Mouse (Mus musculus) T-helper 17 cell (primary cell): ENCODE data around the gene Tmem63b.

ENCODE experiments used
- in situ Hi-C, 2 experiments: fragments of 300-600 bp; cut with MboI, MseI; formaldehyde crosslinking; loops; 1 replicate in 1 of 2; 2 replicates in 1 of 2; pipeline ENCODE4 v1.15.1; 2025; ENCODE audit warnings: high pct_unique_total_duplicates in 2 of 2

The Tmem63b gene

DNA sequence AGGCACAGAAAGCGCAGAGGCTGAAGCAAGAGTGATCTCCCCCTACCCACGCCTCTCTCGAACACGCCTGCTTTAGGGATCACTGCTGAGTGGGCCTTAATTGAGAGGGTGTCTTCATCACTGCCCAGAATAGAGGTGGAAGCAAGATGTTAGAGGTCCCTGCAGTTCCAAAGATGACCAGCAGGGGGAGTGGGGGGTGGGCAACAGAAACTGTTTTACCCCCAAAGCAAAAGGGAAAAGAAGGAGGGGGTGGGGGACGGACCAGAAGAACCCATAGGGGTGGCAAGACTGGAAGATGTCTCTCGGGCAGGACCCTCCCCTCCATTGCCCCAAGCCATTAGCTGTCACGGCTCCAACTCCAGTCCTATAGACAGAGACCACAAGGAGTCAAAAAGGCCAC lies 8.6 kb downstream of the Tmem63b start:
- in situ Hi-C loops: no loop called here

DNA sequence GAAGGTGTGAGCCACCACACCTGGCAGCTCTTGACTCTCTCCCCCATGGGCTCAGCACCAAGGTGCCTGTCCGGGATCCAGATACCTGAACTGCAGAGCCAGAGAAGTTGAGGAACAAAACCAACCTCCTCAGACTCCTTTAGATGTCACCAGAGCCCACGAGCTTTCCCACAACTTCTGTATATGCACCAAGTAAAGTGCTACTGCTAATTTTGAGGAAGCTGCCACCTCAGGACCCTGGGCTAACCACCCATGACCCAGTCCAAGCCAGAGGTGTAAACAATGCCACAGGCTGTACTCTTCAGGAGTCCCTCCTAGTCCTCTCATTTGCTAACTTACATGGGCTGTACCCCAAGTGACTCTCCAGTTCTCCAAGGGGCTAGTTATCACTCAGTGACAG lies 14.1 kb downstream of the Tmem63b start:
- in situ Hi-C loops: loop anchor here (5.0 kb wide), 2 partner anchors 50 kb away; no protein-coding TSS in a partner anchor

DNA sequence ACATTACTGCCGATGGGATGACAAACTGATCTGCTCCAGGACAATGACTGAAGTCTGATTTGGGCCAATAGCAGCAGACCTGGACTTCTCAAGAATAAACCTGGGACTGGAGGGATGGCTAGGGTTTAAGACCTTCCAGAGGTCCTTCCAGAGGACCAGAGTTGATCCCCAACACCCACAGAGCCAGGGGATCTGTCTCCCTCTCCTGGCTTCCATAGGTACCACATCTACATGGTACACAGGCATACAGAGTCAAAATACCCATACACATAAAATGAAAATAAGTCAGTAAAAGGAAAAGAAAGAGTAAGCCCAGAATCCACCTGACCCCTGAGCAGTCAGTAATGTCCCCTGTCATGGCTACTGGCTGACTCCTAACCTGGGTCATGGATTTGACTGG lies 14.9 kb downstream of the Tmem63b start:
- in situ Hi-C loops: loop anchor here (5.0 kb wide), 2 partner anchors 50 kb away; no protein-coding TSS in a partner anchor

DNA sequence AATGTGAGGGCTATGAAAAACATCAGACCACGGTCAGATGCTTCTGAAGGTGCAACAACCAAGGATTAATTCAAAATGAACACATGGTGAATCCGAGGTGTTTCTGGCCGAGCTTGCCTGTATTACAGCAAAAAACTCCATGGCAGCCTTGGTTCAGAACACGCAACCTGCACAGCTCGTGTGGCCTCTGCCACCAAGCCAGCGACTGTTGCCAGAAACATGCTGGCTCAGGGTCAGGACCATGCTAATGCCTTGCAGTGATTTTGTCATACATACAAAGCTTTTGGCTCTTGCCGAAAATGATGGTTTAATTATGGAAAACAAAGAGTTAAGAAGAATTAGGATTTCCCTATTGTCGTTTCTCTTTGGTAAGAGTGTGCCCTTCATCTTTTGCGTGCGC lies 18.7 kb downstream of the Tmem63b start:
- in situ Hi-C loops: no loop called here

DNA sequence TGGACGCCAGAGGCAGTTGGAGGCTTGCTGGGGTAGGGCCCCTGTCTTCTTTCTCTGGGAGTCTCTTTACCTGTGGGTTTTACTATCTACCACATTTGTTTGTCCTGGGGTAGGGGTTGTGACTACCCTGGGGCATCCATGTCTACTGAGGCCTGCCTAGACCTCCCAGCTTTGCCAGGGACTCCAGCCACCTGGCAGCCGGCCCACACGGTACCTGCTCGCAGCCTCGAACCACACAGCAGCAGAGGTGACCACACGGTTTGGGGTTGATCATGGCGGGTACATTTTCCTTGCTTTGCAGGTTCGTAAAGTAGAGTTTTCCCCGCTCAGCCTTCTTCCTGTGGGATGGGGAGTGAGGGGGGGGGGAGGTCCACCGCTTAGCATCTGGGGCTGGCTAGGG lies 19.2 kb downstream of the Tmem63b start:
- in situ Hi-C loops: no loop called here

DNA sequence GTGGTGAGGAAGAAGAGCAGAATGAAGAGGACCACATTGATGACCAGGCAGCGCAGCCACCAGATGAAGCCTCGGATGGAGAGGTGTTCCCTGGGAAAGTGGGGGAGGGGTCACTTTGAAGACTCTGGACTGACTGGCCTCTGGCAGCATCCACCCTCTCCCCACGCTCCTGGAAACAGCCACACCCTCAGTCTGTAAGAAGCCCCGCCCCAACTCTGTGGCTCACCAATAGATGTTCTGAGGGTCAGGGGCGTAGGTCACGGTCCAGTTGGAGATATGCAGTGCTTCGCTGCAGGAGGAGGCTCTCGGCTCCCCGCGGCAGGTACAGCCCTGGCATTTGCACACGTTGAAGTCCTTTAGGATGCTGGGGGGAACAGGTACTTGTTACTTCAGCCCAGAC lies 20.6 kb downstream of the Tmem63b start:
- in situ Hi-C loops: no loop called here

DNA sequence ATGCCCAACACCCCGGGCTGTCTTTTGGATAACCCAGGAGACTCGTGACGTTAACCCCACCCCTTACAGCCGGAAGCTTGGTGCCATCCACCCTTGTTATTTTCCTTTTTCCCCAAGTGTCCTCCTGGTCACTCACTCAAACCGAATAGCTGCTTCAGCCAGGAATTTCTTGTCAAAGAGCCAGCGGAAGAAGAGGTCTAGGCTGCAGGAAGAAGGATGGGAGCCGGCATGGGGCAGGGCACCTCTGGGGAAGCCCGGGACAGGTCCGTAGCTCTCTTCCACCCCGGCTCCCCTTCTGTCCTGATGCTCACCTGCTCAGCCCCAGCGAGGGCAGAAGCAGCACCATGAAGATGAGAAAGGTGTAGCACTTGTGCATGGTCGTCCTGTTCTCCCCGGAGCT lies 22.1 kb downstream of the Tmem63b start:
- in situ Hi-C loops: no loop called here

DNA sequence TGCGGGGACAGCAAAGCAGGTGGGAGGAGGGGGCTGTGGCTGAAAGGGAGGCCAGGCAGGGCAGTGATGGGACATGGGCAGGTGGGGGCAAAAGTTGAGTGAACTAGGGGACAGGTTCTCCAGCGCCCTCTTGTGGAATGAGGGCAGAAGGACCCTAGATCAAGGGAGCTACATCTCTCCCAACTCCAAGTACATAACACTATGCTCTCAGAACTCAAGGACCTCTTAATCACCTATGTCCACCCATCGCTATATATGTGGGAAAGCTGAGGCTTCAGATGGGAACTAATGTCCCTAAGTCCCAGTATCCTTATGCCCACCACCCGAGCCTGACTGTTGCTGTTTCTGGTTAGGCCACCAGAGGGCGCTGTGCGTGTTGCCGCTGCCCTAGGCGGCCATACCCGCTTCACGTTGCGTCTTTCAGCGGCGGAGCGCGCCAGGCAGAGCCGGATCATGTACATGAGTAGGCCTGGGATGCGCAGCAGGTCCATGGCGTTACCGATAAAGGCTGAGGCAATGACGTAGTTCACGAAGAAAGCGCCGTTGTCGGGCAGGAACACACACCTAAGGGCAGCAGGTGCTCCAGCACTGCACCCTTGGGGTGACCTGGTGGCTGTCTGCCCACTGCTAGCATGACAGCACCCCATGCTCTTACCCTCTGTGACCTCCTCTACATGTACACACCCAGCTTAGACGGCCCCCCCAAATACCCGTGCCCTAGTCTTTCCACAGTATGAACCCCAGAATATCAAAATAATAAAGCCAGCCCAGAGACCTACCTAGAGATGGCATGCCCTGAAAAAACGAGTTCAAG lies 23.4 kb downstream of the Tmem63b start:
- in situ Hi-C loops: no loop called here

DNA sequence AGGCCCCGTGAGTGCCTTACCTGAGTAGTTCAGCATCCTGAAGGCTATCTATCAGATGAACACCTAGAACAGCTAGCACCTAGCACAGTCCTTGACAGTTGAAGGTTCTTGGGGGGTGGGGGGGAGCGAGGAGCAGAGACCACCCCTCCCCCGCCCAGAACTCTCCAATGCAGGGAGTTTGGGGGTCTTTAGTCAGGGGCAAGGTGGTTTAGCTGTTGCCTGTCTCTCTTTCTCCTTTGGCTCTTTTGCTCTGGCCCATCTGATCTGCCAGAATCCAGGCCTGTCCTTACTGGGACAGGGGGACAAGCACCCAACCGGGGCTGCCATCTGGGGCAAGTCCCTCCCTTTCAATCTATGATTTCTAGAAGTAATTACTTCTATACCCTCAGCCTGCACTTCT lies 27.5 kb downstream of the Tmem63b start, which contains the start of gene Capn11:
Gene Capn11 (minus strand): TSS at position 101 of the 400 bp plus-strand sequence.
- in situ Hi-C loops: no loop called here

DNA sequence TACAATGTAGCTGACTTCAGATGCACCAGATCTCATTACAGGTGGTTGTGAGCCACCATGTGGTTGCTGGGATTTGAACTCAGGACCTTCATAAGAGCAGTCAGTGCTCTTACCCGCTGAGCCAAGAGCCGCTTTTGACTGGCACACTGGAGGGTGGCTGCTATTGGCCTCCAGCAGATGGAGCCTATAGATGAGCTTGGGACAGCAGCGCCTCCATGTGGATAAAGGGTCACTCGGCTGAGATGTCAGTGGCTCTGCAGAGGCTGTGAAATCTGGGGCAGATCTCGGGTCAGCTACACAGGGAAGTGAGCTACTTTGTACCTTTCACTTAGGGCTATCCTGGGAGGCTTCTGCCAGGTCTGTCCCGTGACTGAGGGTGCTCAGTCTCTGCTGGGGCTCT lies 30.9 kb downstream of the Tmem63b start:
- in situ Hi-C loops: no loop called here

DNA sequence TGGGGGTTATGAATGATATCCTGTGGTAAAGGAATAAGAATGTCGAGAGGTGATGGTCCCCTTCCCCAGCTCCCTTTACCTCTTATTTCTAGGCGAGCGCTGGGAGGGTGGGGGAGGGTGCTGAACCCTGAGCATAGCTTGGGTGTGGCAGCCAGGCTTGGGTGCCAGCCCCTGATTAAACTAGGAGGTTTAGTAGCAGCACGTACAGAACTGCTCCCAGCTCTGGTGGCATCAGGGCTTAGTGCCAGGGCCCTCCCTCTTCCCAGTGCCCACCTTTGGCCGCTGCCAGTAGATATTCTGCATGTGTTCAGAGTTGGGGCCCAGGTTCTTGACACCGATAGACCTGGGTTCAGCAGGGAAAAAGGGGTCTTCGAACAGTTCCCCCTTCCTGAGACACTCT lies 33.5 kb downstream of the Tmem63b start:
- in situ Hi-C loops: no loop called here

DNA sequence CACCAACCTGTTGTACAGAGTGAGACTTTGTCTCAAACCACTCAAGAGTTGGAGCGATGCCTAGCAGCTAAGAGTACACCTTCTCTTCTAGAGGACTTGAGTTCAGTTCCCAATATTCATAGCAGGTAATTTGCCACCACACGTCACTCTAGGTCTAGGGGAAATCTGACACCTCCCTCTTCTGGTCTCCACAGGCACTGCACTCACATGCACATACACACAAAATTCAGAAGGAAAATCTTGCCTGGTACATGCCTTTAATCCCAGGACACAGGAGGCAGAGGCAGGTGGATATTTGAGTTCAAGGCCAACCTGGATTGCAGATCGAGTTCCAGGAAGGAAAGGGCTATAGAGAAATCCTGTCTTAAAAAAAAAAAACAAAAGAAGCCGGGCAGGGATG lies 42.5 kb downstream of the Tmem63b start:
- in situ Hi-C loops: no loop called here

DNA sequence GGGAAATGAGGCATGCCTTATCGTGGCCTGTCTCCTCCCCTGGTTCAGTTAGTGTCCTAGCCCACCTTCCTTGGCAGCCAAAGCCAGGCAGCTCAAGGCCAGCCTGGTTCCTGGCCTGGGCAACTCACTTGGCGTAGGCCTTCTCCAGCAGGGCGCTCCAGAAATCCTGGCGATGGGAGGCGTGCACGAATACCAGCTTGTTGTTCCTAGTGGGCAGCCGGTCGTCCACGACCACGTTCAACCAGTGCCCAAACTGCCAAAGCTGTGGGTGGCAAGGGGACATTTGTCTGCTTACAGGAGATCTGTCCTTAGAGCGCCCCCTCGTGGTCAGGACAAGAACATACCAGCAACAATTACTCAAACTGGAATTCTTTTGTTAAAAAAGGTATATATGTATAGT lies 44.0 kb downstream of the Tmem63b start:
- in situ Hi-C loops: no loop called here

DNA sequence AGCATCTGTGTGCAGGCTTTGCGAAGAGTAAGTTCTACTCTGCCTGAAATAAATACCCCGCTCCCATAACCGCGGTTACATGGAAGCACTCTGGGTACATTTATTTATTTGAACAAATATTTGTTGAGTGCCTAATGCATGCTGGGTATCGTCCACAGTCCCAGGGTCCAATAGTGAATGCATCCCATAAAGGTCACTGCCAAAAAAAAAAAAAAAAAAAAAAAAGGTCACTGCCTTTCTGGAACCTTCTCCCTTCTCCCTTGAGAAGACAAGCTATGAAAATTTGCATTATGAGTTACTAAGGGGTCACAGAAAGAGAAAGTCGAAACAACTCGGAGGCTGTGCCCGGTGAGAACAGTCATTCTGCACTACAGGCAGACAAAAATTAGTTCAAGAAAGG lies 44.7 kb downstream of the Tmem63b start:
- in situ Hi-C loops: no loop called here

DNA sequence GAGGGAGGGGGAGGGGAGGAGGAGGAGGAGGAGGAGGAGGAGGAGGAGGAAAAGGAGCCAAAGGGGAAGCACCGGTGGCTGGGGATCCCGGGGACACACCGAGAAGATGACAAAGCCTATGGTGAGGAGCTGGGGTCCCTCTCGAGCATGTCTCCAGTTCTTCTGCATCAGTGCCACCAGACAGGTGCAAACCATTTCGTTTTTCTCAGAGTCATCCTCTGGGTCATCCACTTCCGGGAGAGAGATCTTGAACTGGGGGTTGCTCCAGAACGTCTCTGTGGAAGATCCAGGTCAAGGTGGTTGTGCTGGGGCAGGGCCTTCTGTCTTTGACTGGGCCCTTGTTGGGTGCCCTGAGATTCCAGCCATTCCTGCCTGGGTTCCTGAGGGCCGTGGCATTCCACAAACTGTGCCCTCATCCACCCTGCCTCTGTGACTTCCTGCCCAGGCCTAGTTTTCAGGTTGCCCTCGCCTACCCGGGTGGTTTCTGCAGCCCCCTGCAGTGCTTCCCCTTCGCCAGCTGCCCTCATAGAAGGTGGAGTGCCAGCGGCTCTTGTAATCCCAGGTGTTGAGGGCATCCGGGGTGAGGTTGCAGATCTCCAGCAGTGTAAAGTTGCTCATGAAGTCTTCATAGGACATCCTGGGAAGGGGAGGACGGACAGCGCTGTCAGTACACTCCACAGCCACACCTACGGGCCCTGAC lies 48.0 kb downstream of the Tmem63b start:
- in situ Hi-C loops: loop anchor here in 1 of 2 experiments (5.0 kb wide), 1 partner anchor 51 kb away; no protein-coding TSS in a partner anchor

DNA sequence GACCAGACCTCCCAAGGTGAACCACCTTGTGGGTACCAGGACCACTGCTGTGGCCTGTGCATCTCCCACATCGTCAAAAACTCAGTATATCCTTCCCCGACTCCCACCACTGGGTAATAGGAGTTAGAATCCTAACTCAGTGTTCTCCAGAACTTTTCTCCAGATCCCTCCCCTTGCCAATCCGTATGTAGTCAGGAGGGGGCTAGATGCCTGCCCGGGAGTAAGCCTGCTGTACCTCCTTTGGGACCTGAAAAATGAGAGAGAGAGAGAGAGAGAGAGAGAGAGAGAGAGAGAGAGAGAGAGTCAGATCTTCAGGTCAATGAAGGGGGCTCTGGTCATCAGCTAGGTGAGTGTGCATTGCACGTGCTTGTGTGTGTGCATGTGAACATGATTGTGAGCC lies 52.7 kb downstream of the Tmem63b start:
- in situ Hi-C loops: no loop called here

DNA sequence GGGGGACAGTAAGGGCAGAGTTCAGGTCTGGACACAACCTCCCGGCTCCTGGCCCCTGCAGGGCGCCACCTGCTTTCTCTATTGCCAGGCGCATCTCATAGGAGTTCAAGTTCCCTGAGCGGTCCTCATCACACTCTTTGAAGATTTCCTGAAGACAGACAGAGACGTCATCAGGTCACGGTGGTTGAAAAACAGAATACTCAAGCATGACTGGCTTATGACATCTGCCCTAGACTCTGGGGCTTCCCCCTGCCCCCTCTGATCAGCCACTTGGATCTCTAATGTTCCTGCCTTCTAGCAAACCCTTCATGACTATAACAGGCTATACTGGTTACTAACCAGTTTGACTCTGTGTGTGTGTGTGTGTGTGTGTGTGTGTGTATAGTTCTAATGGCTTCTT lies 54.8 kb downstream of the Tmem63b start:
- in situ Hi-C loops: no loop called here

DNA sequence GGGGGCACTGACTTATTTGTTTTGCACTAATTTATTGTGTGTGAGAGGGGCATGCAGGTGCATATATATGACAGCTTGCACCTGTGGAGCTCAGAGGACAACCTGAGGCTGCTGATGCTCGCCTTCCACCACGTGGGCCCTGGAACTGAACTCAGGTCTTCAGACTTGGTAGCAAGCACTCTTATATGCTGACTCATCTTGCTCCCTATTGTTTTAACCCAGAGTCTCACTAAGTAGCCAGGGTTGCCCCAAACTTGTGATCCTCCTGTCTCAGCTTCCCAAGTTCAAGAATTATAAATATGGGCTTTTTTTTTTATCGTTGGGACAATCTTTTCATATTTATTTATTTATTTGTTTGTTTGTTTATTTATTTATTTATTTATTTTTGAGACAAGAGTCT lies 55.7 kb downstream of the Tmem63b start:
- in situ Hi-C loops: no loop called here

DNA sequence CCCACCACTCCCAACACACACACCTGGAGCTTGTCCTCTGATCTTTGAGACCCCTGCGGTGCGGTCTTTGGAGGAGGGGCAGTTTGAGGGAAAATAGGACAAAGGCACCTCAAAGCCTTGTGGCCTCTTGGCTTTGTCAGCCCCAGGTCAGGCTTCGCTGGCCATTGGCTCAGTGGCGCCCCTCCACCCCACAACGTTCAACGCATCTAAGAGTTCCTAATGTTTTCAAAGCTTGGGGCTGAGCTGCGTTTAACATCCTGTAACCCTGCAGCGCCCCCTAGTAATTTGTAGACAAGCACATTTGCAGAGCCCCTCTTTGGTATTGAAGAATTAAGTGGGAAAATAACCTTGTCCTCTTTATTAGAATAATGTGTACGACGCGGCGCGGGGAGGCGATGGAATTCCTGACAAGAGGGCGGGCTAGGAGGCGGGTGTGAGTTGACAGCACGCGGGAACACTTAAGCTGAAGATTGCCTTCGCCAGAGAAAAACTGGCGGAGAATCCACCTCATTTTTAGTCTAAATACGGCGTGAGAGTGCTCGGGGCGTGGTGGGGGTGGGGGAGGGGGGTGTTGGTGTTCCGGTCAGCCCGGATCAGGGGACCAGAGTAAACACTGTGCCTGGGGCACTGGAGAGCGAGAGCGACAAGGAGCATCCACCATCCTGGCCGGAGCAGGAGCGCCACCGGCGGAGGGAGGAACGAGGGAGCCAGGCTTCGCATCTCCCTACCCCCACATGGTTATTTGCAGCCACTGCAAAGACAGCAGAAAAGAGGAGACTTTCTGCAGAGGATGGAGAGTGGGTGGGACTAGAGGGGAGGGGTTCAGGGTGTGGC lies 56.6 kb downstream of the Tmem63b start:
- in situ Hi-C loops: loop anchor here in 1 of 2 experiments (5.0 kb wide), 1 partner anchor 48 kb away; no protein-coding TSS in a partner anchor

DNA sequence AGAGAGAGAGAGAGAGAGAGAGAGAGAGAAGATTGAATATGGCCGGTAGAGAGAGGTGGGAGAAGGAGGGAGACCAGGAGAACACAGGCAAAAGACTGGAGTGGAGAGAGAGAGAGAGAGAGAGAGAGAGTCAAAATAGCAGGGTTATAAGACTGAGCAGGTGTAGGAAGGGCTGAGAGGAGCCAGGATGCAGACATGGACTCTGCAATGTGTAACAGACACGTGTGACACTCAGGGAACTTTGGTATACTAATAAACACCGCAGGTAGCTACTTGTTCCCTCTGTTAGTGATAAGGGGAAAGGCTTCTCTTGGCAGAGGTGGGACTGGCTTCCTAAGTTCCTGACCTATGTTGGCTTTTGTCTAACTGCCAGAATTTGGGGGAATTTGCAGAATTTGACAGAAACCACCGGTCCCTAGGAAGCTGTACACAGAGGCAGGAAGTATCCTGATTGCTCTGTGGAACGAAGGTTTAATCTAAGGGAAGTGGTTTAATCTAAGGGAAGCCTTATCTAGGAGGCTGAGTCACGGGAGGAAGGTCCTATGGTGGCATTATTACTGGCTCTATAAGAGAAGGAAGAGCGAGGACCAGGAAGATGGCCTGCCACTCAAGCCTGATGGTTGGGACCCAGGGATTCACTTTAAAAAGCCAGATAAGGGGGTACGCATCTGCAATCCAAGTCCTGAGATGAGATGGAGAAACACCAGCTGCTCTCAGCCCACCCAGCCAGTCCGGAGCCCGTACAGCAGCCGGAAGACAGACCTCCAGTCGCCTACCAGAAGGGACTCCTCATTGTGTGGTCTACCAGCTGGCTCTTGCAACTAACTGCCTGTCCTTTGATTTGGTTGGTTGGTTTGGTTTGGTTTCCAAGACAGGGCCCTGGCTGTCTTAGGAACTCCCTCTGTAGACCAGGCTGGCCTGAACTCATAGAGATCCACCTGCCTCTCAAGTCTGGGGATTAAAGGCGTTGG lies 57.5 kb downstream of the Tmem63b start:
- in situ Hi-C loops: loop anchor here in 1 of 2 experiments (5.0 kb wide), 1 partner anchor 47 kb away; no protein-coding TSS in a partner anchor

DNA sequence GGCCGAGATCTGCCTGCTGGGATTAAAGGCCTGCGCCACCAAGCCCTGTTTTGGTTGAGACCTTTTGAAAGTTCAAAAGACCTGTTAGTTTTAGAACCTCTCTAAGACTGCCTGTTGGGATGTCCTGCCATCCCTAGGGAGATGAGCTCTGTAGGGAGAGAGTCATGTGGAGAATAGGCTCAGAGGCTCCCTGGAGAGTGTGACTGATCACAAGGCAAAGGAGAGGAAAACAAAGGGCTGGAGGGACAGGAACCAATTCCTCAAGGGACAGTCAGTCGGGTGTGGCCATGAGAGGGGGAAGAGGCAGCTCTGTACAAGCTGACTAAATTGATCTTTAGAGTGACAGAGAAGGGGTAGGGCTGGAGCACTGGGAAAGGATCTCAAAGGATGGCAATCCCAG lies 58.5 kb downstream of the Tmem63b start:
- in situ Hi-C loops: loop anchor here in 1 of 2 experiments (5.0 kb wide), 1 partner anchor 46 kb away; no protein-coding TSS in a partner anchor
